Mouse (Mus musculus) limb, embryonic 11.5 days (tissue): ENCODE results near the gene Tspan18. TPM values are rescaled to one million over a fixed set of nuclear protein-coding genes. Genes with fewer than 3 reads are reported as not detected.

Experiments used
- ATAC-seq: fragments of 200-750 bp; cut with Nextera tagmentation; 2 replicates; pipeline ENCODE4 v1.8.0; 2017; ENCODE audit warnings: low read depth; ENCODE audit not compliant: insufficient number of reproducible peaks, low FRiP score, low TSS enrichment
- DNase-seq: peaks from one replicate; pipeline ENCODE4 v3.0.0-alpha.2; 2015; ENCODE audit warnings: low spot score
- H3K27ac ChIP-seq: fragments of 300-500 bp; sonication (generic); replicated peaks from 2 replicates; pipeline ENCODE4 v1.5.1; 2014; ENCODE audit warnings: low read depth, mild to moderate bottlenecking, low read length
- H3K27me3 ChIP-seq: fragments of 300-500 bp; sonication (generic); 2 replicates; pipeline ENCODE4 v1.6.1; 2014; ENCODE audit warnings: mild to moderate bottlenecking, low read length, mixed read lengths; ENCODE audit not compliant: control insufficient read depth, insufficient read depth
- H3K36me3 ChIP-seq: fragments of 300-500 bp; sonication (generic); 2 replicates; pipeline ENCODE4 v1.6.1; 2014; ENCODE audit warnings: mild to moderate bottlenecking, low read length, moderate library complexity, mixed read lengths; ENCODE audit not compliant: control insufficient read depth, insufficient read depth
- H3K4me1 ChIP-seq: fragments of 300-500 bp; sonication (generic); 2 replicates; pipeline ENCODE4 v1.6.1; 2014; ENCODE audit warnings: low read length, mixed read lengths; ENCODE audit not compliant: control insufficient read depth, insufficient read depth
- H3K4me2 ChIP-seq: fragments of 300-500 bp; sonication (generic); 2 replicates; pipeline ENCODE4 v1.6.1; 2014; ENCODE audit warnings: low read depth, mild to moderate bottlenecking, moderate library complexity; ENCODE audit not compliant: severe bottlenecking
- H3K4me3 ChIP-seq: fragments of 300-500 bp; sonication (generic); 2 replicates; pipeline ENCODE4 v1.5.1; 2014; ENCODE audit warnings: low read depth, low read length
- H3K9ac ChIP-seq: fragments of 300-500 bp; sonication (generic); 2 replicates; pipeline ENCODE4 v1.6.1; 2014; ENCODE audit warnings: mild to moderate bottlenecking, low read length
- H3K9me3 ChIP-seq: fragments of 300-500 bp; sonication (generic); 2 replicates; pipeline ENCODE4 v1.6.1; 2016; ENCODE audit warnings: low read length; ENCODE audit not compliant: control insufficient read depth
- WGBS: fragments of 180-500 bp; shearing (Covaris S2); extraction: QIAGEN DNeasy Blood & Tissue Kit; methylation state at CpG from one replicate; pipeline ENCODE4 v1.1.7; 2014; 5-methylcytosine and 5-hydroxymethylcytosine counted together
- polyA plus RNA-seq: library from polyadenylated mRNA; unstranded; fragments of >200 nt; fragmentation: Nextera tagmentation; extraction: Ambion mirVana; gene quantifications from 2 replicates; pipeline ENCODE4 v1.2.1, GENCODE M21; 2014

Tspan18 gene
- polyA plus RNA-seq, 1 experiment from 2014 or later: 23.1 TPM

DNA sequence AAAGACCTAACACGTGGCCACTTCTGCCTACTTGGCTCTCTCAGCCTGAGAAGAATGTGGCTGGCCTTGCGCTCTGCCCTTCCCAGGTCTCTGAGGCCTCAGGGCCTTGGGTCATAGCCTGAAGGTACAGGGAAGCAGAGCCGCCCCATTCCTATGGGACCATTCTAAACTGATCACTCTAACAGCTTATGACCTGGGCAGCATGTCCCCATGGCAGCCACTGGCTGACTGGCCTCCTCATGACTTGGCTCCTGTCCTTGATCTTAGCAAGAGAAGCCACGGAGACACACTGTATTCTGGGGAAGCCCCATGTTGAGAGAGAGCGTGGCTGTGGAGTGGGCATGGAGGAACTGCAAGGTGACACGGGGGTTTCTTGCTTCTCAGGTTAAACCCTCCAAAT is 95.4 kb downstream of the Tspan18 start:
- H3K9ac ChIP-seq: no peak overlapping the region
- WGBS: 88% methylated on average over 6 of the region's 6 CpGs
- H3K27ac ChIP-seq: no peak overlapping the region
- H3K36me3 ChIP-seq: no peaks in the 10 kb centered on the region
- no peaks in the 10 kb centered on the region for H3K9me3 ChIP-seq
- H3K27me3 ChIP-seq: no peaks in the 10 kb centered on the region
- H3K4me2 ChIP-seq: no peak overlapping the region
- ATAC-seq (no peak), DNase-seq (no peak)
- peaks cover 12% of the 10 kb centered on the region for H3K4me1 ChIP-seq
- no peak overlapping the region for H3K4me3 ChIP-seq

DNA sequence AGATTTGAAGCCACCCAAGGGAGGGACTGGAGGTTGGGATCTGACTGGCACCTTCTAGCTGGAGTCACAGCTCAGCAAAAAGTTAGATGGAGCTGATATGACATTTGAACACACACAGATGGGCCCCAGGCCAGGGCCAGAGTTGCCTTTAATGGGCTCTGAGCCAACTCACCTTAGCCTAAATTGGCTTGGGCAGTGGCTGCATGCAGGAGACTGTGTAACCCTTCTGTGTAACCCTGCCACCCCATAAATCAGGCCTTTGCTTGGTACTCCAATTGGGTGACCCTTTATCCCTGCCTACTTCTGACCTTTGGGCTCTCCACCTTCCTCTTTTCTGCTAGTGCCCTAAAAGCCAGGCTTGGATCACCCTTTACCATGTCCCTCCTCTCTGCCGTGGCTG is 97.2 kb downstream of the Tspan18 start:
- no peak for DNase-seq
- no peak for ATAC-seq

DNA sequence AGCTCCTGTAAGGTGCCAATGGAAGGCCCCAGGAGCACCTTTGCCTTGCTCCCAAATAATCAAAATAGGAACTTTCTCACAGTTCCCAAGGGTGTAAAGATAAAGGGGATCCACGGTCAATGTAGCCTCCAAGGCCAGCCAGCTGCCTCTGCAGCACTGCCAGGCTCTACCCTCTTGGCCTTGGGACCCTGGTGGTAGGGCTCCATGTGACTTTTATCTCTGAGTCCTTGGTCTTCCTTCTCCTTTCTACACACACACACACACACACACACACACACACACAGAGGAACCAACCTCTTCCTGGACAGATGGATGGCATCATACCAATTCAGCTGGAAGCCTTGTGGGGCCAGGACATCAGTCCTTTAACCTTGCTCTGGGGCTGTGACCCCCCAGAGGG is 102.2 kb downstream of the Tspan18 start:
- no peak overlapping the region for H3K4me2 ChIP-seq
- ATAC-seq (no peak), DNase-seq (no peak)
- H3K9me3 ChIP-seq: no peaks in the 10 kb centered on the region
- WGBS: 68% methylated on average over 1 of the region's 1 CpGs
- no peaks in the 10 kb centered on the region for H3K27me3 ChIP-seq
- peaks cover 27% of the 10 kb centered on the region for H3K4me1 ChIP-seq
- no peak overlapping the region for H3K27ac ChIP-seq
- H3K36me3 ChIP-seq: no peaks in the 10 kb centered on the region
- no peak overlapping the region for H3K4me3 ChIP-seq
- H3K9ac ChIP-seq: no peak overlapping the region

More for the DNA sequence above, 97.2 kb downstream of the Tspan18 start:
- H3K9me3 ChIP-seq: no peaks in the 10 kb centered on the region
- H3K27ac ChIP-seq: no peak overlapping the region
- 46% methylated on average over 1 of the region's 1 CpGs for WGBS
- no peaks in the 10 kb centered on the region for H3K36me3 ChIP-seq
- H3K4me1 ChIP-seq: peaks cover 16% of the 10 kb centered on the region
- no peak overlapping the region for H3K4me3 ChIP-seq
- no peak overlapping the region for H3K4me2 ChIP-seq
- no peaks in the 10 kb centered on the region for H3K27me3 ChIP-seq
- no peak overlapping the region for H3K9ac ChIP-seq

GRCm38 (mm10) chr2:93228480-93228824 is 105.9 kb downstream of the Tspan18 start:
- H3K4me1 ChIP-seq: peaks cover 27% of the 10 kb centered on the region
- ATAC-seq (no peak), DNase-seq (no peak)
- H3K36me3 ChIP-seq: no peaks in the 10 kb centered on the region
- H3K9me3 ChIP-seq: no peaks in the 10 kb centered on the region
- H3K27ac ChIP-seq: peak overlapping the region; percentile 65; the same call in 1 of the 2 replicates
- WGBS: 17% methylated on average over 5 of the region's 5 CpGs
- H3K9ac ChIP-seq: no peak overlapping the region
- no peak overlapping the region for H3K4me3 ChIP-seq
- H3K4me2 ChIP-seq: no peak overlapping the region
- no peaks in the 10 kb centered on the region for H3K27me3 ChIP-seq

DNA sequence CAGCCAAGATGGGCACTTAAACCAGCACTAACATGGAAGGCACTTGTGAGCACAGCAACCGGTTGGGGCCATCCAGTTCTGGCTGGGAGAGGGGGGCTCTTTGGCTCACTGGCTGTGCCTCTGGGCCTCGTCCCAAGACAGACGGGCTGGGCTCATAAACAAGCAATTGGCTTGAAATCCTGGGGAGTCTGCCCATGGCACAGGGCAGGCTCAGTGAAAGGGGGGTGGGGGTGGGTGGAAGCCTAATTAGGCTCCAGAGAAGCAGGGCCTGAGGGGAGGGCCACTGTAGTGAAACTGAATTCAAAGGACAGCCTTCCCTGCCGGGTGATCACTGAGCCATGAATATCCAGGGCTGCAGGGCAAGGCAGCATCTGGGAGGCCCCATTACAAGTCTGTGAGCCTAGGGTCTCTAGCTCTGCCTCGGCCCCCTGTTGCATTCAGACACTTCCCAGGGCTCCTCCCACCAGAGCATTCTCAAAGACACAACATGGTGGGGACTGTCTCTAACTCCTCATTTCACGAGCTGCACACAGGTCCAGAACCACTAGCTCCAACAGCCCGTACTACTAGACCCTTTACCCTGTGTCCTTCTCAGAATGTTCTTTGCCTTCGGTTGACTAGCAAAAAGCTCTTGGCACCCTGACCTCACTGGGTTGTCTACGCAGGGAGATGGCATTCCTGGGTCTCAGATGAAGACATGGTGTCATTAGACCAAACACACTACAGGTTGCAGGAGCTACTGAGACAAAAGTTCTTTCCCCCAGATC is 106.4 kb downstream of the Tspan18 start:
- Histone ChIP-seq H3K4me2 (no peak overlapping the region), H3K9me3 (no peaks in the 10 kb centered on the region), H3K36me3 (no peaks in the 10 kb centered on the region), H3K9ac (no peak overlapping the region), H3K4me3 (no peak overlapping the region), H3K27me3 (no peaks in the 10 kb centered on the region), H3K4me1 (peaks cover 27% of the 10 kb centered on the region), H3K27ac (peak overlapping the region; percentile 65; the same call in 1 of the 2 replicates)
- peak; percentile 63 for DNase-seq
- ATAC-seq: peak; percentile 66
- WGBS: 29% methylated on average over 9 of the region's 9 CpGs

DNA sequence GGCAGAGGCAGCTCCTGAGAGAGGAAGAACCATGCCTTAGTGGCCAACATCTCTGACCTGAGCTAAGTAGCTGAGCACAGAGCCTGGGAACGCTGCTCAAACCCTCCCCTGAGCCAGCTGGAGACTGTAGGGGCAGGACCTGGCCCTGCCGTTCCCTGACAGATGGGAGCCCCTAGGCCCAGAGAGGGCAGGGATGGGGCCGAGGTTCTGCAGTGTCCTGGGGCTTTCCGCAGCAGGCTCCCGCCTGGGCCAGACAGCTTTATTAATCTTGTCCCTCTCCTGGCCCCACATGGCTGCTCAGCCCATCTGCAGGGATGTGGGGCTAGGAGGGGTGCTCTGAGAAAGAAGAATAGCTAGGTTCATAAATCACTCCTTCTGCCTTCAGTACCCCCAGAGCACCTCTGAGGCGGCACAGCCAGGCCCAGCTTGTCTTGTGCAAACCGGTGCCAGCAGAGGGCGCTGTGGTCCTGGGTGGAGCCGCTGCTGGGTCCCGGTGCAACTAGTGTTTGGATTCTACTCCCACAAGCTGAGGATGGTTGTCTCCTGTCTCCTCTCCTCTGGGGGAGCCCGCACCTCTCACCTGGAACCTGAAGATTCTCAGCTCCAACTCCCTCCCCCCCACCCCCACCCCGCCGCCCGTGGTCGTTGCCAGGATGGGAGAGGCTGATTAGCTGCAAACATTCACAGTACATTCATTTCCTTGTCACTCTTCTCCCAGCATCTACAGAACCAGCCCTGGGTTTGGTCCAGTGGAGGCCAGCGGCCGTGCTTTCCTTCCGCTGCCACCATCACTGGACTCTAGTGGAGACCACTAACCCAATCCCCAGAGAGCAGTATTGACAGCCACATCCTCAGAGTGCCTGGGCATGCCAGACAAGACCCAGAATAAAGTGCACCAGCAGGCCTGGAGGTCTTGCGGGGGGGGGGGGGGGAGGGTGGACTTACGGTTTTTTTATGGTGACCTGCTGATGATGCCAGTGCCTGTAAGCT is 107.4 kb downstream of the Tspan18 start:
- Histone ChIP-seq H3K27ac (no peak overlapping the region; the same call in 1 of the 2 replicates), H3K27me3 (no peaks in the 10 kb centered on the region), H3K36me3 (no peaks in the 10 kb centered on the region), H3K9me3 (no peaks in the 10 kb centered on the region), H3K4me2 (peak overlapping the region; percentile 28), H3K4me1 (peaks cover 22% of the 10 kb centered on the region), H3K9ac (peak overlapping the region; percentile 35; the same call in 1 of the 2 replicates), H3K4me3 (no peak overlapping the region)
- DNase-seq: peak; percentile 97
- 9% methylated on average over 20 of the region's 20 CpGs for WGBS
- ATAC-seq: peak; percentile 69

DNA sequence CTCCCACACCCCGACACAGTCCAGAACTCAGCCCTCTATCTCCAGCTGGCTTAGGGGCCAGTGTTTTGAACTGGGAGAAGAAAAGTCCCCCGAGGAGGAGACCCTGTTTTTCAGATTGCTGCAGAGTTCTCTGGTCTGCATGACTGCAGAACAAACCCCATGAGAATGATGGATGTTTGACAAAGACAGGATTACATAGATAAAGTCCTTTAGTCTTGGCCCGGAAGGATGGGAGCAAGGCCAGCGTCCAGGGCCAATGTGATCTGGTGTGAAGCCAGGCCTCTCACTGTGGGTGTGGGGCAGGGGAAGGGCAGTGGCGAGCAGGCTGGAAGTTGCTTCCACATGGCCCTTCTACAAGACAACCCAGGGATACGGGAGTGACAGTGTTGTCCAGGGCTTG is 110.8 kb downstream of the Tspan18 start:
- H3K4me2 ChIP-seq: no peak overlapping the region
- H3K27me3 ChIP-seq: no peaks in the 10 kb centered on the region
- no peak overlapping the region for H3K4me3 ChIP-seq
- no peak for ATAC-seq
- no peaks in the 10 kb centered on the region for H3K9me3 ChIP-seq
- WGBS: 65% methylated on average over 6 of the region's 6 CpGs
- no peak overlapping the region for H3K27ac ChIP-seq
- no peak overlapping the region for H3K9ac ChIP-seq
- H3K36me3 ChIP-seq: no peaks in the 10 kb centered on the region
- DNase-seq: no peak
- peaks cover 17% of the 10 kb centered on the region for H3K4me1 ChIP-seq

DNA sequence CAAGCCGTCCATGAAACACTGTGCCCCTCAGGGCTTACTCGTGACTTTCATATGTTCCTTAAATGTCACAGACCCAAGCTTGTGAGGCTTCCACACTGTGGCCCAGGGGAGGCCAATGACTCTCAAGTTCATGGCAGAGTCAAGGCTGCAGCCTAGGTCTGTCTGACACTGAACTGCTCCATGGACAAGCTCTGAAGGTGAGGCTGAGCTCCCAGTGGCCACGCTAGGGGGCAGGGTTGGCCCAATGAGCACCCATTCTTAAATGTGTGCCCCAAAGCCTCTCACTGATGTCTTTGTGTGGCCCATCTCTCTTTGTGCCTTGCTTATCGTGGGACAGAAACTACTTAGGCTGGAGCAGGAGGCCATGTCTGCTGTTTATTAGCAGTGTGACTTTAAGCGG is 113.9 kb downstream of the Tspan18 start:
- H3K27me3 ChIP-seq: no peaks in the 10 kb centered on the region
- no peaks in the 10 kb centered on the region for H3K36me3 ChIP-seq
- H3K27ac ChIP-seq: no peak overlapping the region
- 62% methylated on average over 5 of the region's 5 CpGs for WGBS
- H3K4me1 ChIP-seq: no peaks in the 10 kb centered on the region
- H3K9ac ChIP-seq: no peak overlapping the region
- DNase-seq (no peak), ATAC-seq (no peak)
- no peak overlapping the region for H3K4me2 ChIP-seq
- no peaks in the 10 kb centered on the region for H3K9me3 ChIP-seq
- no peak overlapping the region for H3K4me3 ChIP-seq
